Mouse (Mus musculus) adrenal gland, postnatal 36 days (tissue): ENCODE measurements at regions not wholly inside any gene's neighbourhood (a gene's known extent, or its start where the extent isn't known, plus 50 kb on each side); places are given as distances from the start of the nearest gene placed in this dataset.

Experiments
- DNase-seq, 2 experiments: peaks; one replicate each; pipeline ENCODE4 v3.0.0; 2021; ENCODE audit warnings: mixed read lengths in 1 of 2

DNA sequence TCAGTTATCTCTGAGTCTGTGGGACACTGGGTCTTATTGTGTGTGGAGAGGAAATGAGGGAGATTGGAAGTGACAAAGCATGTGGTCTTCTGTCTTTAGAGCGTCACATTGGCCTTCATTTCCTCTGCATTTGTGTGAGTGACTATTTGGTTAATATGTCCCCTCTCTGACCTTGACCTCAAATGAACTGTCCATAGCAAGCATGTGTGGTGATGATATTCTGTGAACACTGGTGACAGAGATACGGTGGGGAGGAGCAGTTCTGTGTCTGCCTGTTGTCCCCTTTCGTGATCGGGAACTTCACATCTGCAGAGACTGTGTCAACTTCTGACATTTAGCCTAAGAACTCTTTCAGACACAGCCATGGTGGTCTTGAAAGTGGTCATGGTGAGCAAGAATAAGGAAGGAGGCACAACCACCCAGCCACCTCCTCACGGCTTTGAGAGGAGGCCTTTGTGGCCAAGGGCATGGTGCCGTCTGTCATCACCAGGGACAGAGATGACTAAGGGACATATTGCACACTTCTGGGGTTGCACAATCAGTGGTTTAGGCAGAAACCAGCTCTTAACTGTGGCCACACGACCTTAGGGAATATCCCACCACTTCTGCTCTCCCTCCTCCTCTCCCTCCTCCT lies 79.2 kb upstream of the Sulf2 start:
- peak; percentile 78 to 87 for DNase-seq

DNA sequence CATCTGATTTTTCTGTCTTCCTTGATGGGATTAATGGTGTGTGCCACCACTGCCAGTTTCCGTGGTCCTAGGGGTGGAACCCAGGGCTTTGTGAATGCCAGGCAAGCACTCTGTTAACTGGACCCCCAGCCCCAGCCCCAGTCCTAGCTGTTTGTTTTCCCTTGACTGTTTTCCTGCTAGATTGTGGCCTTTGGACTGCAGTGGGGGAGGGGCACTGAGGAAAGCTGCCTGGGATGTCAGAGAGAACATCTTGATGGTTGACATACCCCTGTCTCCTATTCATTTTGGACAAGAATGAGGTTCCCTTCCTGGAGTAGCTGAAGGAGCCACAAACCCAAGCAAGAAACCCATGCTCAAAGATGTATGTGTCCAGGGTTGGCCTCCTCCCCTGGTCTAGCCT lies 77.8 kb upstream of the Sulf2 start:
- DNase-seq = no peak

DNA sequence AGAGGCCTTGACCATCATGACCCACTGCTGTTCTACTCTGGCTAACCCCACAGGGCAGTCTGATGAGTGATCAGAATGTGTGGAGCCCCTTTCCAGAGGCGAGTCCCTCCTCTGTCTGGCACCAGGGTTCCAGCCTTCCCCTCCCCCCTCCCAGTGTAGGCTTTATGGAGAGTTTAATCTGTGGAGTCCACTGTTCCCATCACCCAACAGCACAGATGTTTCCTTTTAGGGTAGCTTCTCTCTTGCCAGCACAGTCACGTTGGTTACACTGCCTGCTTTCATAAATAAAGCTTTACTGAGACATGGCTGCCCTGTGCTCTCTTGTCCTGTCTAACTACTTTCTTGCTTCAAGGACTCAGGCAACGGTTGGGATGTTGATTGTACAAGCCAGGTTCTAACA lies 76.9 kb upstream of the Sulf2 start:
- DNase-seq = no peak

DNA sequence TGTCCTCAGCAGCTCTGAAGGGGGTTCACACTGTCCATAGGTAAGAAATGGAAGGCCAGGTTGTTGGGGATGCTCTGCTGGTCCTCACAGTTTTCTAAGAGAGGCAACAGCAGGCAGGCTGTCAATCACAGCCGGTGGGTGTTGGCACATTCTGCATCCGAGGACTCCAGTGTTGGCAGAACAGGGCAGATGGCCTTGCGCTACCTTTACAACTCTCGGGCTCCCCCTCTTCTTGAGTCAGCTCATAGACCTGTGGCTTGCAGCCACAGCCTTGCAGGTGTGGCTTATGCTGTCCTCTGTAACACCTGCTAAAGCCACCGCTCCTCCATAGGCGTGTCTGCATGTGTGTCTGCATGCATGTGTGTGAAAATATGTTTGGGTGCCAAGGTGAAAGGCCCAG lies 75.2 kb upstream of the Sulf2 start:
- no peak for DNase-seq

DNA sequence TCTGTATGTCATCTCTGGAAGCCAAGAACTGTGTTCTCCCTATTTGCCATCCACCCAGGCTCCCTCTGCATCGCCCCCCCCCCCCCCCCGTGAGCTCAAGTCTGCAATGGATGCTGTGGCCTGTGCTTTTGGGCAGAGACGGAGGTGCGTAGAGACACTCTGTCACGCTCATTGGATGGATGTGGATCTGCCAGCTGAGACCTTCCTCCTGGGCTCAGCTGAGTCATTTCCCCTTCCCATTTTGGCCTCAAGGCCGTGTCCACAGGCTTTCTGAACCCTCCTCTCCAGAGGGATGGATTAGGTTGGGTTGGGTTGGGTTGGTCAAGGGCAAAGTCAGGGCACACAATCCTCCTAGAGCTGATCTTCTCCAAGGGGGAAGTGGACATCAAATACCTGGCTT lies 72.9 kb upstream of the Sulf2 start:
- peak in 1 of 2 experiments; percentile 18 for DNase-seq

DNA sequence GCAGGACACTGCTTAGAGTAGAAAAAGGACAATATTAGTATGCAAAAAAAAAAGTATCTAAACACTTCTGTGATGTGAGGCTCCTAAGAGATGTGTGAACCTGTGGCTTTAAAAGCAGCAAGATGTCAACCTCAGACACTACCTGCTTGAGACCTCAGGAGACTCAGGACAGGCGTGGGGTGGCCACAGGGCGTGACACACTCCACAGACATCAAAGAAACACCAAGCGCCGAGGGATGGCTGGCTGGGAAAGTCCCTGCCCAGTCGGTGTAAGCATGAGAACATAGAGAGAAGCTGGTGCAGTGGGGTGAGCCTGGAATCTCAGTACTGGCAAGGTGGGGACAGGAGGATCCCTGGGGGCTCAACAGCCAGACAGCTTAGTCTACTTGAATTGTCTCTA lies 72.0 kb upstream of the Sulf2 start:
- DNase-seq = no peak

DNA sequence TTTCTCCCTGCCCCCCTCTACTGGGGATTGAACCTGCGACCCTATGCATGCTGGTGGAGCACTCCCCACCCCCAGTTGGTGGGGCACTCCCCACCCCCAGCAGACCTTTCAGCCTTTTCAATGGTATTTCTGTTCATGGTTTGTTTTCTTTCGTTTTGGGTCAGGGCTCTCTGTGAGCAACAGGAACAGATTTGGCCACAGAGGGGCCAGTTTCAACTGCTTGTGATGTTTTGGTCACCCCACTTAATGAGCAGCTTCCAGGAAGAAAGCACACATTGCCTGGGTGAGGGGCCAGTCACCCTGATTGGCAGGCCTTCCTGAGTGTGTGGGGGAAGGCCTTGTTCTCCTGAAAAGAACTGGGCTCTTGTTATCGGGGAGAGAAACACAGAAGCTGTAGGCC lies 71.5 kb upstream of the Sulf2 start:
- no peak for DNase-seq

DNA sequence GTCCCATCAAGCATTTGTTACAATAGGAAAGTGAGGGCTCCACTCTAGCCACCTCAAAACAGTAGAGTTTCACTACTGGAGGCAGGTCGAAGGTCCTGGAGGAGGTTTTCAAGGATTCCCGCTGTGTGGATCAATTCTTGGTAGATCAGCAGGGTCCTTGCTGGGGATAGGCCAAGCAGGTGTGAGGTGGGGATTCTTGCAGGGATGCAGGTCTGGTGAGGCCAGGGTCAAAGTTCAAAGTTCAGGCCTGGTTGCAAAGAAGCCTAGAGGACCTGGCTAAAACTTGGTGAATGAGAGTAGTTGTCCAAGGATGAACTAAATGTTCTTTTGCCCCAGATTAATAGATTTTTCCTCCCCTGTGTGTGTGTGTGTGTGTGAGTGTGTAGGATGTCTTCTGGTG lies 70.9 kb upstream of the Sulf2 start:
- no peak for DNase-seq

DNA sequence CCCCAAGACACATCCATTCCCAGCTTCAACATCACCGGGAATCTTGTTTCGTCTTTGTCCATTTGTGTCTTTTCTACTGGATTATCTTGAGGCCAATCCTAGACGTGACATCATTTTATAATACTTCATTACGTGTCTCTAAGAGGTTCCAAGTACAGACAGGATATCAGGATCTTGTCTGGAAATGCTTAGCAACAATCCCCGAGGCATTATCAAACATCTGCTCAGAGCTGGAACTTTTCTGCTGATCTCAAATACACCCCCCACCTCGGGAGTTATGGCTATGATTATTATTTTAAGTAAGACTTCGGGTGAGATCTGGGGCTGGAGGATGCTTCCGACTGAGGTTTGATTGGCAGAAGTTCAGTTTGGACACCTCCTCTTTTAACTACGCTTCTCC lies 69.9 kb upstream of the Sulf2 start:
- no peak for DNase-seq

DNA sequence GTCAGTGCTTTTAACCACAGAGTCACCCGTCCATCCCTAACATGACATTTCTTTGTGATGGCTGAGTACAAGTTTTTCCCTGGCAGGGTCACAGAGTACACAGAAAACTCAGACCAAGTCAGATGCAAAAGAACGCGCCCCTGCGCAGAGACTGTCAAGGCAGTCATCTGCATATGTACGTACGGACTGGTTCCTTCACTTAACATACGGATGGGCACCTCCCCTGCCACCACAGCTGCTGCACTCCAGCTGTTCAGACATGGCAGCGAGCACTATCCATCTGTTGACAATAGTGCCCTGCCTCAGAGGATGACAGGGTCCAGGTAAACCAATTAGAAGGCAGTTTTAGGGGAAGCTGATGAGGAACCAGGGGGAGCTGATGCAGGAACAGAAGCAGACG lies 63.3 kb upstream of the Sulf2 start:
- DNase-seq = no peak

DNA sequence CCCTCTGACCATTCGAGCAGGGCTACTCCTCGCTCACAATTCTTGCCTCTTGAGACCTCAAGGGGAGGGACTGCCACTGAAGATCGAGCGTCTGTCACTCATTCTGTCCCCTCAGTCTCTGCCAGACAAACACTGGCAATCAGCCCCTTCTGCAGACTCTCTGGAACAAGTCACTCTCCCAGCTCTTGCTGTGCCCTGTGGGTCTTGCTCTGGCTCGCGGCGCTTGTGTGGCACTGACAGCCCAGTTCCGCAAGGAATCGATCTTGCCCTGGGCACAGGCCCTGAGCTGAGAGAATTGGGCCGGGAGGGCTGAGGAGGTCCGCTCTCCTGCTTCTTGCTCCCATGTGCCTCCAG lies 61.0 kb upstream of the Sulf2 start:
- no peak for DNase-seq

DNA sequence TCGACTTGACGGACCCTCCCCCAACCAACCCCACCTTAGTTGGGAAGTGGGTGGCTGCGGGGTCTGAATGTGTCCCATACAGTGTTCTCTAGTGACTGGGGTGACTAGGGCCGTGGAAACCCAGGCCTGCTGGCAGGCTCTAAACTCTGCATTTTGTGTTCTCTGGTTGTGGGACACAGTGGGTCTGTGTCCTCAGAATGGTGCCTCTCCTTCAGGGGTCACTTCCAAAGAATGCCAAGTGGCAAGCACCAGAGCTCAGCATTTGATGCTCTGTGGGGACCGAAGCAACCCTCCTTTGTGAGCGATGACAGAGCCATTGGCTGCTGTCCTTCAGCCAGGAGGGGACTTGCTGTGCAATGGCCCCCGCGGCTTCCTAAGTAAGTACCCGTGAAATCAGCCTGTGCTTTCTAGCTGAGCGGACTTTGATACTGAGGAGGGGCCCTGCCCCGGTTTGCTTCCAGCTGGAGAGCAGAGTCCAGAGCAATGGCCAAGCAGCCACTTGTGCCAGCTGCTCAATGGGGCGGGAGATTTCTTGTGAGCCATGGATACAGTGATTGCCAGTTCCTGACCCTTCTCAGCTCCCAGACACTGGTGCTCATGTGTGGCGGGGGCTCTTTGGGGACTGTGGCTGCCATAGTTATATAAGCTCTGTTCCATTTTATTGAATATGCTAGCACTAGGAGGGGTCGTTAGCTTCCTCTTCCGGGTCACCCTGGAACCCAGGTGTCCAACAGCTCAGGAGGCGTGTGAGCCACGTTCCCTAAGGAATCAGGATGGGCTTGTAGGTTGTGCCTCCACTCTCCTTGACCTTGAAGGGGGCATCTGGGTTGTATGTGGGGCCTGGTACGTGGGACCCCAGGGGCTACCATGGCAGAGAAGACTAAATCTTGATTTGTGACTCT lies 60.4 kb upstream of the Sulf2 start:
- no peak for DNase-seq

DNA sequence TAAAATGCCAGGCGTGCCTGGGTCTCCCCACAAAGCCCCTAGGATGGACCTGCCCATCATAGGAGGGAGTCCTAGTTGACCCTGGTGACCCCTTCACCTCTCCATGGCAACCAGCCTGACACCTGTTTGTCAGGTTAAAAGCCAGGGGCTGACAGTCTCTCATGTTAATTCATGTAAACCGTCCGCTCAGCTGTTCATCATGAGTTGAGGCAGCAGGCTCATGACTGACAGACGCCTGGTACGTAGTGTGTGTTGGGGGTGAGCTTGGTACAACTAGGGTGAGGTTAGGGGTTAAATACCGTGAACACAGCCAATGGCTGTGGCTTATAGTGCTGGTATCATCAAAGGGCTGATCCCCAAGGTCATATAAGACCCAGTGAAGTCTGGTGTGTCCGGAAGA lies 59.7 kb upstream of the Sulf2 start:
- DNase-seq = no peak

DNA sequence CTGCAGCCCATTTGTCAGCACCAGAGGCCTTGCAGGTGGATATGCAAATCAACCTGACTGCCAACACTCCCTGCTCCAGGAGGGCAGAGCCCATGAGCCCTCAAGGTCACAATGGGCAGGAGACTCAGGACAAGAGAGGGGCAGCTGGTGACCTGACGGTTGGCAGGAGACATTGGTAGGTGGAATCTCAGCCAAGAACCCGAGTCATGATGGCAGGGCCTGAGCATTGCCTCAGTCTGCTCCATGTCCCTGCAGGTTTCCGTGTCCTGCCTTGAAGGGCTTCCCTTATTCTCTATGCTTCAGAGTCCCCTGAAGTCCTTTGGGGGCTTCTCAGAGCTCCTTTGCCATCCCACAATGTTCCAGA lies 51.7 kb upstream of the Sulf2 start:
- DNase-seq = no peak

DNA sequence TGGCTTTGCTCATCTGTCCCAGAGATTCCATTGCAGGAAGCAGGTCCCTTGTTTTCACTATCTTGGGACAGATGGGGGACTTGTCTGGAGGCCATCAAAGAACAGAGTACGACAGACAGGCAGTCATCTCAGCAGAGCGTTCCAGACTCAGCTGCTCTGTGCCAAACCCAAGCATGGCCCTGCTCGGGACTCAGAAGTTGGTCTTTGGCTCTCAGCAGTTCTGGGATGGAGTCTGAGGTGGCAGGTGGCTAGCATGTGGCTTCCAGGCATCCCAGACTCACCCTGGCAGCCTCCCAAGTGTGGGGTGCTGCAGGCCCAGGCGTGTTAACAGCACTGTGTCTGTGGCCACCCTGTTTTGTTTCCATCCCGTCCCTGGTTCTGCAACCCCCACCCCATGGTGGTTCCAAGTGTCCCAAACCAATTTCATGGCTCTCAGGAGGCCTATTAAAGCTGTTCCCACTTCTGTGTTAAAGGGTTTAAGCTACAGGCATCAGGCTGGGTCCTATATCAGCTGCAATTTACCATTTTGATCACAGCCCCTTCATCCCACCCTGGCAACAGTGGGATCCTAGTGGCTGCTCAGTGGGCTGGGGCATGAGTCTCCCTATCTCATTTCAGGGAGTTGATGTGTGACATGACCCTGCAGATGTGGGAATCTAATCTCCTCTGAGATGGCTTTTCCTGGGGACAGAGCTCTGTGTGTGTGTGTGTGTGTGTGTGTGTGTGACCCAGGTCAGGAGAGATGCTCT lies 51.1 kb upstream of the Sulf2 start:
- no peak for DNase-seq
